Mouse (Mus musculus): ENCODE data around the gene Def8. TPM values are rescaled to one million over a fixed set of nuclear protein-coding genes. Genes with fewer than 3 reads are reported as not detected.

Def8 gene
- polyA plus RNA-seq, 1 experiment from 2014 or later, result 35.7 TPM

- Histone ChIP-seq H3K9me3 (ENCODE audit: control insufficient read depth, low read length) (no peaks in the 10 kb centered on the region), H3K27ac (ENCODE audit: low read depth, low read length) (no peak overlapping the region), H3K4me2 (replicated peaks; ENCODE audit: low read depth, low read length) (no peak overlapping the region), H3K9ac (ENCODE audit: low read depth, low read length) (no peak overlapping the region), H3K4me1 (ENCODE audit: control insufficient read depth, insufficient read depth, low read length) (no peaks in the 10 kb centered on the region), H3K36me3 (ENCODE audit: control insufficient read depth, insufficient read depth, low read length) (no peaks in the 10 kb centered on the region), H3K27me3 (ENCODE audit: control insufficient read depth, insufficient read depth, low read length) (peaks cover 21% of the 10 kb centered on the region), H3K4me3 (ENCODE audit: low read length) (no peak overlapping the region)
- no peak for ATAC-seq (ENCODE audit: low FRiP score, low TSS enrichment)
- 72% methylated on average over 8 of the region's 8 CpGs for WGBS
These were observed 6.3 kb upstream of the Def8 start for GRCm38 (mm10) chr8:123416944-123417555.

GRCm38 (mm10) chr8:123419711-123420110 is 3.6 kb upstream of the Def8 start:
- WGBS, result 89% methylated on average over 4 of the region's 4 CpGs
- no peak for ATAC-seq (ENCODE audit: low FRiP score, low TSS enrichment)
- H3K36me3 ChIP-seq (ENCODE audit: control insufficient read depth, insufficient read depth, low read length), result no peaks in the 10 kb centered on the region
- H3K27me3 ChIP-seq (ENCODE audit: control insufficient read depth, insufficient read depth, low read length), result no peaks in the 10 kb centered on the region
- H3K4me3 ChIP-seq (ENCODE audit: low read length), result no peak overlapping the region
- no peaks in the 10 kb centered on the region for H3K4me1 ChIP-seq (ENCODE audit: control insufficient read depth, insufficient read depth, low read length)
- H3K27ac ChIP-seq (ENCODE audit: low read depth, low read length), result no peak overlapping the region
- no peak overlapping the region for H3K9ac ChIP-seq (ENCODE audit: low read depth, low read length)
- no peak overlapping the region for H3K4me2 ChIP-seq (replicated peaks; ENCODE audit: low read depth, low read length)
- no peaks in the 10 kb centered on the region for H3K9me3 ChIP-seq (ENCODE audit: control insufficient read depth, low read length)

GRCm38 (mm10) chr8:123420525-123421281 is 2.6 kb upstream of the Def8 start:
- Histone ChIP-seq H3K9me3 (ENCODE audit: control insufficient read depth, low read length) (no peaks in the 10 kb centered on the region), H3K27ac (ENCODE audit: low read depth, low read length) (no peak overlapping the region), H3K9ac (ENCODE audit: low read depth, low read length) (no peak overlapping the region), H3K4me1 (ENCODE audit: control insufficient read depth, insufficient read depth, low read length) (no peaks in the 10 kb centered on the region), H3K4me3 (ENCODE audit: low read length) (no peak overlapping the region), H3K4me2 (replicated peaks; ENCODE audit: low read depth, low read length) (no peak overlapping the region), H3K27me3 (ENCODE audit: control insufficient read depth, insufficient read depth, low read length) (no peaks in the 10 kb centered on the region), H3K36me3 (ENCODE audit: control insufficient read depth, insufficient read depth, low read length) (no peaks in the 10 kb centered on the region)
- WGBS, result 93% methylated on average over 34 of the region's 34 CpGs
- no peak for ATAC-seq (ENCODE audit: low FRiP score, low TSS enrichment)

GRCm38 (mm10) chr8:123421325-123421724 is 2.0 kb upstream of the Def8 start:
- Histone ChIP-seq H3K27me3 (ENCODE audit: control insufficient read depth, insufficient read depth, low read length) (no peaks in the 10 kb centered on the region), H3K36me3 (ENCODE audit: control insufficient read depth, insufficient read depth, low read length) (no peaks in the 10 kb centered on the region), H3K9ac (ENCODE audit: low read depth, low read length) (no peak overlapping the region), H3K9me3 (ENCODE audit: control insufficient read depth, low read length) (peaks cover under 1% of the 10 kb centered on the region; the same call in 1 of the 2 replicates), H3K4me3 (ENCODE audit: low read length) (no peak overlapping the region), H3K4me2 (replicated peaks; ENCODE audit: low read depth, low read length) (no peak overlapping the region), H3K27ac (ENCODE audit: low read depth, low read length) (no peak overlapping the region), H3K4me1 (ENCODE audit: control insufficient read depth, insufficient read depth, low read length) (no peaks in the 10 kb centered on the region)
- no peak for ATAC-seq (ENCODE audit: low FRiP score, low TSS enrichment)
- WGBS, result 84% methylated on average over 19 of the region's 19 CpGs

GRCm38 (mm10) chr8:123422056-123422780 is 1.1 kb upstream of the Def8 start:
- Histone ChIP-seq H3K4me2 (replicated peaks; ENCODE audit: low read depth, low read length) (peak overlapping the region; percentile 40), H3K36me3 (ENCODE audit: control insufficient read depth, insufficient read depth, low read length) (no peaks in the 10 kb centered on the region), H3K9me3 (ENCODE audit: control insufficient read depth, low read length) (peaks cover 10% of the 10 kb centered on the region), H3K9ac (ENCODE audit: low read depth, low read length) (no peak overlapping the region), H3K27ac (ENCODE audit: low read depth, low read length) (no peak overlapping the region), H3K27me3 (ENCODE audit: control insufficient read depth, insufficient read depth, low read length) (no peaks in the 10 kb centered on the region), H3K4me3 (ENCODE audit: low read length) (peak overlapping the region; percentile 27), H3K4me1 (ENCODE audit: control insufficient read depth, insufficient read depth, low read length) (no peaks in the 10 kb centered on the region)
- 0 out of 2 replicates have a peak, but pooled peaks have one; percentile 35 for ATAC-seq (ENCODE audit: low FRiP score, low TSS enrichment)
- WGBS, result 16% methylated on average over 16 of the region's 17 CpGs

GRCm38 (mm10) chr8:123422781-123423159 is 557 bp upstream of the Def8 start:
- H3K27ac ChIP-seq (ENCODE audit: low read depth, low read length), result no peak overlapping the region
- H3K9ac ChIP-seq (ENCODE audit: low read depth, low read length), result no peak overlapping the region
- WGBS, result 29% methylated on average over 3 of the region's 3 CpGs
- no peak overlapping the region for H3K4me3 ChIP-seq (ENCODE audit: low read length)
- H3K27me3 ChIP-seq (ENCODE audit: control insufficient read depth, insufficient read depth, low read length), result no peaks in the 10 kb centered on the region
- peaks cover 15% of the 10 kb centered on the region for H3K9me3 ChIP-seq (ENCODE audit: control insufficient read depth, low read length)
- H3K4me1 ChIP-seq (ENCODE audit: control insufficient read depth, insufficient read depth, low read length), result no peaks in the 10 kb centered on the region
- H3K4me2 ChIP-seq (replicated peaks; ENCODE audit: low read depth, low read length), result no peak overlapping the region
- ATAC-seq (ENCODE audit: low FRiP score, low TSS enrichment), result 0 out of 2 replicates have a peak, but pooled peaks have one; percentile 6
- no peaks in the 10 kb centered on the region for H3K36me3 ChIP-seq (ENCODE audit: control insufficient read depth, insufficient read depth, low read length)

GRCm38 (mm10) chr8:123426511-123427509 is 3.5 kb downstream of the Def8 start:
- no peak overlapping the region for H3K4me3 ChIP-seq (ENCODE audit: low read length)
- whole genome bisulfite sequencing, result 97% methylated on average over 27 of the region's 27 CpGs
- no peak for ATAC-seq (ENCODE audit: low FRiP score, low TSS enrichment)

GRCm38 (mm10) chr8:123427639-123428275 is 4.4 kb downstream of the Def8 start:
- no peak overlapping the region for H3K27ac ChIP-seq (ENCODE audit: low read depth, low read length)
- H3K4me1 ChIP-seq (ENCODE audit: control insufficient read depth, insufficient read depth, low read length), result no peaks in the 10 kb centered on the region
- H3K9ac ChIP-seq (ENCODE audit: low read depth, low read length), result no peak overlapping the region
- H3K36me3 ChIP-seq (ENCODE audit: control insufficient read depth, insufficient read depth, low read length), result no peaks in the 10 kb centered on the region
- no peak overlapping the region for H3K4me3 ChIP-seq (ENCODE audit: low read length)
- no peak for ATAC-seq (ENCODE audit: low FRiP score, low TSS enrichment)
- no peaks in the 10 kb centered on the region for H3K27me3 ChIP-seq (ENCODE audit: control insufficient read depth, insufficient read depth, low read length)
- 97% methylated on average over 24 of the region's 24 CpGs for WGBS
- no peak overlapping the region for H3K4me2 ChIP-seq (replicated peaks; ENCODE audit: low read depth, low read length)
- H3K9me3 ChIP-seq (ENCODE audit: control insufficient read depth, low read length), result peaks cover 46% of the 10 kb centered on the region

More at GRCm38 (mm10) chr8:123426511-123427509, 3.5 kb downstream of the Def8 start:
- Histone ChIP-seq H3K27me3 (ENCODE audit: control insufficient read depth, insufficient read depth, low read length) (no peaks in the 10 kb centered on the region), H3K9me3 (ENCODE audit: control insufficient read depth, low read length) (peaks cover 38% of the 10 kb centered on the region), H3K27ac (ENCODE audit: low read depth, low read length) (no peak overlapping the region), H3K4me1 (ENCODE audit: control insufficient read depth, insufficient read depth, low read length) (no peaks in the 10 kb centered on the region), H3K36me3 (ENCODE audit: control insufficient read depth, insufficient read depth, low read length) (no peaks in the 10 kb centered on the region), H3K9ac (ENCODE audit: low read depth, low read length) (no peak overlapping the region), H3K4me2 (replicated peaks; ENCODE audit: low read depth, low read length) (no peak overlapping the region)
